Mouse (Mus musculus): ENCODE data around the gene Cers5. TPM values are rescaled to one million over a fixed set of nuclear protein-coding genes. Genes with fewer than 3 reads are reported as not detected.
"Not testable (repeated sequence)": the region's sequence is repeated elsewhere in the genome, so short reads cannot be mapped to it uniquely, and the experiment has no call there.

Gene Cers5
- polyA plus RNA-seq, 1 experiment from 2014 or later = 78.0 TPM

GRCm38 (mm10) chr15:99701640-99701998, 71.1 kb downstream of the Cers5 start:
- Histone ChIP-seq H3K4me1 (peaks cover 23% of the 10 kb centered on the region), H3K36me3 (peaks cover 19% of the 10 kb centered on the region), H3K9ac (peak overlapping the region; percentile 99), H3K4me3 (peak overlapping the region; percentile 85), H3K4me2 (peak overlapping the region; percentile 76)
- H3K27ac ChIP-seq; ATAC-seq (ENCODE audit: borderline replicate concordance, extremely low read depth, low FRiP score, low TSS enrichment); H3K27me3 ChIP-seq; H3K9me3 ChIP-seq: not testable (repeated sequence)
- 38% methylated on average over 16 of the region's 16 CpGs for WGBS

GRCm38 (mm10) chr15:99700219-99701106, 72.2 kb downstream of the Cers5 start:
- H3K9ac ChIP-seq = no peak overlapping the region

GRCm38 (mm10) chr15:99699715-99700114, 73.0 kb downstream of the Cers5 start:
- H3K4me1 ChIP-seq = peaks cover 23% of the 10 kb centered on the region

More at GRCm38 (mm10) chr15:99700219-99701106, 72.2 kb downstream of the Cers5 start:
- ATAC-seq (ENCODE audit: borderline replicate concordance, extremely low read depth, low FRiP score, low TSS enrichment) = no peak
- Histone ChIP-seq H3K36me3 (peaks cover 11% of the 10 kb centered on the region), H3K4me1 (peaks cover 23% of the 10 kb centered on the region), H3K27ac (no peak overlapping the region), H3K4me3 (no peak overlapping the region), H3K9me3 (no peaks in the 10 kb centered on the region), H3K27me3 (peaks cover 6% of the 10 kb centered on the region), H3K4me2 (no peak overlapping the region)
- WGBS = 85% methylated on average over 18 of the region's 18 CpGs

GRCm38 (mm10) chr15:99698533-99699085, 74.1 kb downstream of the Cers5 start:
- no peak overlapping the region for H3K27ac ChIP-seq
- 31% methylated on average over 20 of the region's 20 CpGs for WGBS
- H3K27me3 ChIP-seq = peaks cover 6% of the 10 kb centered on the region
- H3K4me2 ChIP-seq = no peak overlapping the region
- no peak overlapping the region for H3K9ac ChIP-seq
- peaks cover 15% of the 10 kb centered on the region for H3K4me1 ChIP-seq
- no peak overlapping the region for H3K4me3 ChIP-seq
- H3K36me3 ChIP-seq = no peaks in the 10 kb centered on the region
- ATAC-seq (ENCODE audit: borderline replicate concordance, extremely low read depth, low FRiP score, low TSS enrichment) = no peak
- no peaks in the 10 kb centered on the region for H3K9me3 ChIP-seq

More at GRCm38 (mm10) chr15:99699715-99700114, 73.0 kb downstream of the Cers5 start:
- 80% methylated on average over 10 of the region's 10 CpGs for WGBS
- H3K9ac ChIP-seq = no peak overlapping the region
- no peaks in the 10 kb centered on the region for H3K9me3 ChIP-seq
- no peak overlapping the region for H3K4me3 ChIP-seq
- H3K36me3 ChIP-seq = peaks cover 7% of the 10 kb centered on the region; the same call in 1 of the 2 replicates
- no peak overlapping the region for H3K27ac ChIP-seq
- peaks cover 6% of the 10 kb centered on the region for H3K27me3 ChIP-seq
- H3K4me2 ChIP-seq = no peak overlapping the region
- no peak for ATAC-seq (ENCODE audit: borderline replicate concordance, extremely low read depth, low FRiP score, low TSS enrichment)

GRCm38 (mm10) chr15:99697309-99697708, 75.4 kb downstream of the Cers5 start:
- Histone ChIP-seq H3K27me3 (peaks cover 11% of the 10 kb centered on the region), H3K9me3 (no peaks in the 10 kb centered on the region), H3K4me3 (no peak overlapping the region), H3K27ac (no peak overlapping the region), H3K4me2 (no peak overlapping the region), H3K36me3 (no peaks in the 10 kb centered on the region), H3K9ac (no peak overlapping the region), H3K4me1 (peaks cover 6% of the 10 kb centered on the region)
- no peak for ATAC-seq (ENCODE audit: borderline replicate concordance, extremely low read depth, low FRiP score, low TSS enrichment)
- 14% methylated on average over 2 of the region's 2 CpGs for WGBS

GRCm38 (mm10) chr15:99691976-99692375, 80.7 kb downstream of the Cers5 start:
- WGBS = 38% methylated on average over 9 of the region's 9 CpGs

GRCm38 (mm10) chr15:99690924-99691323, 81.8 kb downstream of the Cers5 start:
- peaks cover 17% of the 10 kb centered on the region; the same call in 1 of the 2 replicates for H3K27me3 ChIP-seq

More at GRCm38 (mm10) chr15:99691976-99692375, 80.7 kb downstream of the Cers5 start:
- Histone ChIP-seq H3K27me3 (peaks cover 23% of the 10 kb centered on the region), H3K9ac (no peak overlapping the region), H3K4me3 (no peak overlapping the region), H3K9me3 (no peaks in the 10 kb centered on the region), H3K4me2 (no peak overlapping the region), H3K36me3 (no peaks in the 10 kb centered on the region), H3K4me1 (no peaks in the 10 kb centered on the region), H3K27ac (no peak overlapping the region)
- ATAC-seq (ENCODE audit: borderline replicate concordance, extremely low read depth, low FRiP score, low TSS enrichment) = no peak

GRCm38 (mm10) chr15:99688712-99689111, 84.0 kb downstream of the Cers5 start:
- H3K9me3 ChIP-seq = no peaks in the 10 kb centered on the region
- WGBS = 2% methylated on average over 4 of the region's 4 CpGs
- H3K27me3 ChIP-seq = peaks cover 17% of the 10 kb centered on the region; the same call in 1 of the 2 replicates
- no peaks in the 10 kb centered on the region for H3K36me3 ChIP-seq
- peak; percentile 23; the same call in 1 of the 2 replicates for ATAC-seq (ENCODE audit: borderline replicate concordance, extremely low read depth, low FRiP score, low TSS enrichment)
- no peaks in the 10 kb centered on the region for H3K4me1 ChIP-seq
- no peak overlapping the region for H3K27ac ChIP-seq
- H3K4me2 ChIP-seq = no peak overlapping the region
- no peak overlapping the region for H3K4me3 ChIP-seq
- no peak overlapping the region for H3K9ac ChIP-seq

More at GRCm38 (mm10) chr15:99690924-99691323, 81.8 kb downstream of the Cers5 start:
- no peak overlapping the region for H3K9ac ChIP-seq
- WGBS = 20% methylated on average over 4 of the region's 4 CpGs
- H3K4me1 ChIP-seq = no peaks in the 10 kb centered on the region
- H3K9me3 ChIP-seq = no peaks in the 10 kb centered on the region
- no peak for ATAC-seq (ENCODE audit: borderline replicate concordance, extremely low read depth, low FRiP score, low TSS enrichment)
- no peak overlapping the region for H3K4me2 ChIP-seq
- no peaks in the 10 kb centered on the region for H3K36me3 ChIP-seq
- no peak overlapping the region for H3K4me3 ChIP-seq
- no peak overlapping the region for H3K27ac ChIP-seq

Other genes starting within 250 kb of the Cers5 start
- 1.1 and 1.4 TPM in 2 replicates for gene Faim2, start 244.7 kb downstream of the Cers5 start, polyA plus RNA-seq (2015; fragmentation: Nextera tagmentation; extraction: Ambion mirVana)
- gene Aqp2, start 193.8 kb downstream of the Cers5 start, polyA plus RNA-seq (2015; fragmentation: Nextera tagmentation; extraction: Ambion mirVana) = 0.34 TPM in 1 of 2 replicates, not detected in the other
- gene Aqp5, start 182.1 kb downstream of the Cers5 start, polyA plus RNA-seq (2015; fragmentation: Nextera tagmentation; extraction: Ambion mirVana) = 1.5 and 1.9 TPM in 2 replicates
- not detected in 2 replicates for gene Aqp6, start 171.5 kb downstream of the Cers5 start, polyA plus RNA-seq (2015; fragmentation: Nextera tagmentation; extraction: Ambion mirVana)
- gene Racgap1, start 121.2 kb downstream of the Cers5 start, polyA plus RNA-seq (2015; fragmentation: Nextera tagmentation; extraction: Ambion mirVana) = 174 and 186 TPM in 2 replicates
- 1.4 and 1.8 TPM in 2 replicates for gene Asic1, start 102.5 kb downstream of the Cers5 start, polyA plus RNA-seq (2015; fragmentation: Nextera tagmentation; extraction: Ambion mirVana)
- 41.1 and 50.7 TPM in 2 replicates for gene Smarcd1, start 70.8 kb downstream of the Cers5 start, polyA plus RNA-seq (2015; fragmentation: Nextera tagmentation; extraction: Ambion mirVana)
- not detected in 2 replicates for gene Gm17349, start 67.4 kb downstream of the Cers5 start, polyA plus RNA-seq (2015; fragmentation: Nextera tagmentation; extraction: Ambion mirVana)
- 0.82 and 1.1 TPM in 2 replicates for gene Gpd1, start 55.4 kb downstream of the Cers5 start, polyA plus RNA-seq (2015; fragmentation: Nextera tagmentation; extraction: Ambion mirVana)
- 132 and 137 TPM in 2 replicates for gene Cox14, start 47.3 kb downstream of the Cers5 start, polyA plus RNA-seq (2015; fragmentation: Nextera tagmentation; extraction: Ambion mirVana)
- gene Lima1, start 102.6 kb upstream of the Cers5 start, polyA plus RNA-seq (2015; fragmentation: Nextera tagmentation; extraction: Ambion mirVana) = 37.9 and 43.6 TPM in 2 replicates
- 0.03 TPM in 1 of 2 replicates, not detected in the other for gene Fam186a, start 194.2 kb upstream of the Cers5 start, polyA plus RNA-seq (2015; fragmentation: Nextera tagmentation; extraction: Ambion mirVana)
- 30.8 and 31.3 TPM in 2 replicates for gene Larp4, start 197.2 kb upstream of the Cers5 start, polyA plus RNA-seq (2015; fragmentation: Nextera tagmentation; extraction: Ambion mirVana)

All from lung, embryonic 15.5 days (tissue).